Mouse (Mus musculus): Measurements from ENCODE around the gene Zfp612.

The Zfp612 gene

GRCm38 (mm10) chr8:110135515-110135914, 56.0 kb downstream of the Zfp612 start:
- DNase-seq, result no peak

GRCm38 (mm10) chr8:110140156-110140555, 60.6 kb downstream of the Zfp612 start:
- no peak for DNase-seq

GRCm38 (mm10) chr8:110140770-110141169, 61.2 kb downstream of the Zfp612 start:
- DNase-seq, result no peak
